Mouse (Mus musculus): ENCODE results near the gene Stt3b. TPM values are rescaled to one million over a fixed set of nuclear protein-coding genes. Genes with fewer than 3 reads are reported as not detected.

The Stt3b gene
- total RNA-seq, 2 experiments from 2014 or later: 110 to 112 TPM

GRCm38 (mm10) chr9:115318621-115319375 lies 8.6 kb upstream of the Stt3b start:
- intact Hi-C loops (cut with DNase I): no loop called here
- DNase-seq: no peak

GRCm38 (mm10) chr9:115317049-115317448 lies 6.8 kb upstream of the Stt3b start:
- intact Hi-C loops (cut with DNase I): no loop called here
- no peak for DNase-seq

GRCm38 (mm10) chr9:115314556-115314955 lies 4.3 kb upstream of the Stt3b start:
- intact Hi-C loops (cut with DNase I): loop anchor here (5.0 kb wide), 1 partner anchor 728 kb away; no protein-coding TSS in a partner anchor
- no peak for DNase-seq

- no peak for DNase-seq
- intact Hi-C loops (cut with DNase I): loop anchor here (5.0 kb wide), 1 partner anchor 728 kb away; no protein-coding TSS in a partner anchor
Observed at GRCm38 (mm10) chr9:115313830-115314229, 3.6 kb upstream of the Stt3b start.

GRCm38 (mm10) chr9:115311223-115311520 lies 951 bp upstream of the Stt3b start:
- no peak for DNase-seq
- intact Hi-C loops (cut with DNase I): loop anchor here (5.0 kb wide), 1 partner anchor 731 kb away; no protein-coding TSS in a partner anchor

- intact Hi-C loops (cut with DNase I): loop anchor here (5.0 kb wide), 1 partner anchor 732 kb away; no protein-coding TSS in a partner anchor
Observed at GRCm38 (mm10) chr9:115309977-115310345, 260 bp downstream of the Stt3b start.

GRCm38 (mm10) chr9:115309381-115309971 lies 745 bp downstream of the Stt3b start:
- DNase-seq: no peak
- intact Hi-C loops (cut with DNase I): no loop called here

More at GRCm38 (mm10) chr9:115309977-115310345, 260 bp downstream of the Stt3b start:
- DNase-seq: no peak

- intact Hi-C loops (cut with DNase I): no loop called here
Observed at GRCm38 (mm10) chr9:115308941-115309380, 1.3 kb downstream of the Stt3b start.

GRCm38 (mm10) chr9:115308401-115308800 lies 1.8 kb downstream of the Stt3b start:
- DNase-seq: no peak
- intact Hi-C loops (cut with DNase I): no loop called here

More at GRCm38 (mm10) chr9:115308941-115309380, 1.3 kb downstream of the Stt3b start:
- DNase-seq: no peak

- intact Hi-C loops (cut with DNase I): no loop called here
Observed at GRCm38 (mm10) chr9:115306202-115306601, 4.0 kb downstream of the Stt3b start.

GRCm38 (mm10) chr9:115304149-115304548 lies 6.1 kb downstream of the Stt3b start:
- intact Hi-C loops (cut with DNase I): no loop called here
- no peak for DNase-seq

More at GRCm38 (mm10) chr9:115306202-115306601, 4.0 kb downstream of the Stt3b start:
- no peak for DNase-seq

GRCm38 (mm10) chr9:115301593-115301992 lies 8.6 kb downstream of the Stt3b start:
- no peak for DNase-seq
- intact Hi-C loops (cut with DNase I): no loop called here

GRCm38 (mm10) chr9:115301002-115301579 lies 9.1 kb downstream of the Stt3b start:
- DNase-seq: no peak
- intact Hi-C loops (cut with DNase I): no loop called here

GRCm38 (mm10) chr9:115296738-115297137 lies 13.5 kb downstream of the Stt3b start:
- intact Hi-C loops (cut with DNase I): no loop called here
- DNase-seq: no peak

GRCm38 (mm10) chr9:115293920-115294594 lies 16.2 kb downstream of the Stt3b start:
- DNase-seq: no peak
- intact Hi-C loops (cut with DNase I): no loop called here

- intact Hi-C loops (cut with DNase I): no loop called here
- DNase-seq: no peak
Observed at GRCm38 (mm10) chr9:115287774-115288434, 22.3 kb downstream of the Stt3b start.

- DNase-seq: no peak
- intact Hi-C loops (cut with DNase I): no loop called here
Observed at GRCm38 (mm10) chr9:115284385-115284784, 25.8 kb downstream of the Stt3b start.

- intact Hi-C loops (cut with DNase I): no loop called here
- DNase-seq: no peak
Observed at GRCm38 (mm10) chr9:115283403-115283802, 26.8 kb downstream of the Stt3b start.

- no peak for DNase-seq
- intact Hi-C loops (cut with DNase I): no loop called here
Observed at GRCm38 (mm10) chr9:115278641-115279040, 31.6 kb downstream of the Stt3b start.

GRCm38 (mm10) chr9:115274806-115275205 lies 35.4 kb downstream of the Stt3b start:
- intact Hi-C loops (cut with DNase I): no loop called here
- no peak for DNase-seq

Measured in left cerebral cortex, postnatal 4 days (tissue).